Mouse (Mus musculus) kidney, embryonic 14.5 days (tissue): ENCODE results near the gene Gpr3. TPM values are rescaled to one million over a fixed set of nuclear protein-coding genes. Genes with fewer than 3 reads are reported as not detected.

Experiments used
- ATAC-seq: fragments of 200-750 bp; cut with Nextera tagmentation; 2 replicates; pipeline ENCODE4 v1.8.0; 2017; ENCODE audit warnings: moderate number of reproducible peaks, mild to moderate bottlenecking, moderate TSS enrichment, moderate library complexity; ENCODE audit not compliant: low FRiP score, low TSS enrichment
- H3K27ac ChIP-seq: fragments of 300-500 bp; sonication (generic); 2 replicates; pipeline ENCODE4 v1.5.1; 2014; ENCODE audit warnings: low read depth, mild to moderate bottlenecking, low read length, moderate library complexity, mixed read lengths
- H3K27me3 ChIP-seq: fragments of 300-500 bp; sonication (generic); 2 replicates; pipeline ENCODE4 v1.6.1; 2014; ENCODE audit warnings: mild to moderate bottlenecking, low read length; ENCODE audit not compliant: control insufficient read depth, insufficient read depth
- H3K36me3 ChIP-seq: fragments of 300-500 bp; sonication (generic); 2 replicates; pipeline ENCODE4 v1.6.1; 2014; ENCODE audit warnings: low read length, mixed read lengths; ENCODE audit not compliant: control insufficient read depth, insufficient read depth
- H3K4me1 ChIP-seq: fragments of 300-500 bp; sonication (generic); 2 replicates; pipeline ENCODE4 v1.6.1; 2014; ENCODE audit warnings: low read length, mixed read lengths; ENCODE audit not compliant: control insufficient read depth, insufficient read depth
- H3K4me2 ChIP-seq: fragments of 300-500 bp; sonication (generic); replicated peaks from 2 replicates; pipeline ENCODE4 v1.6.1; 2014; ENCODE audit warnings: low read depth, mild to moderate bottlenecking, low read length
- H3K4me3 ChIP-seq: fragments of 300-500 bp; sonication (generic); 2 replicates; pipeline ENCODE4 v1.5.1; 2014; ENCODE audit warnings: mild to moderate bottlenecking, low read length
- H3K9ac ChIP-seq: fragments of 300-500 bp; sonication (generic); 2 replicates; pipeline ENCODE4 v1.6.1; 2014; ENCODE audit warnings: low read depth, mild to moderate bottlenecking, low read length, moderate library complexity
- H3K9me3 ChIP-seq: fragments of 300-500 bp; sonication (generic); 2 replicates; pipeline ENCODE4 v1.6.1; 2016; ENCODE audit warnings: low read length; ENCODE audit not compliant: control insufficient read depth
- WGBS: fragments of 180-500 bp; shearing (Covaris S2); extraction: QIAGEN DNeasy Blood & Tissue Kit; methylation state at CpG from one replicate; pipeline ENCODE4 v1.1.7; 2014; 5-methylcytosine and 5-hydroxymethylcytosine counted together
- polyA plus RNA-seq: library from polyadenylated mRNA; unstranded; fragments of >200 nt; fragmentation: Nextera tagmentation; extraction: Ambion mirVana; gene quantifications from 2 replicates; pipeline ENCODE4 v1.2.1, GENCODE M21; 2014

Gpr3 gene
- polyA plus RNA-seq, 1 experiment from 2014 or later, result not detected

GRCm38 (mm10) chr4:133240934-133241908, 28.9 kb upstream of the Gpr3 start:
- Histone ChIP-seq H3K9me3 (no peaks in the 10 kb centered on the region), H3K27ac (peak overlapping the region; percentile 66), H3K27me3 (peaks cover 4% of the 10 kb centered on the region; the same call in 1 of the 2 replicates), H3K4me3 (peak overlapping the region; percentile 65), H3K9ac (peak overlapping the region; percentile 75), H3K4me2 (peak overlapping the region; percentile 93), H3K36me3 (no peaks in the 10 kb centered on the region), H3K4me1 (peaks cover 2% of the 10 kb centered on the region; the same call in 1 of the 2 replicates)
- WGBS, result under 1% methylated on average over 78 of the region's 78 CpGs
- peak; percentile 92 for ATAC-seq

- Histone ChIP-seq H3K4me1 (peaks cover 2% of the 10 kb centered on the region; the same call in 1 of the 2 replicates), H3K27ac (peak within 1 kb of the TSS; percentile 66), H3K36me3 (no peaks in the 10 kb centered on the region), H3K4me3 (peak within 1 kb of the TSS; percentile 65), H3K4me2 (peak within 1 kb of the TSS; percentile 93), H3K9me3 (no peaks in the 10 kb centered on the region), H3K27me3 (peaks cover 4% of the 10 kb centered on the region; the same call in 1 of the 2 replicates), H3K9ac (peak within 1 kb of the TSS; percentile 75)
- WGBS, result 4% methylated on average over 16 of the region's 16 CpGs
- ATAC-seq, result peak; percentile 25; the same call in 1 of the 2 replicates
These were observed 28.2 kb upstream of the Gpr3 start, which contains the start of gene Map3k6 for GRCm38 (mm10) chr4:133240490-133240921. TSS of gene Map3k6 (plus strand) at chr4:133240818.

GRCm38 (mm10) chr4:133237911-133238310, 25.6 kb upstream of the Gpr3 start:
- no peaks in the 10 kb centered on the region for H3K36me3 ChIP-seq

GRCm38 (mm10) chr4:133235415-133235814, 23.1 kb upstream of the Gpr3 start:
- Histone ChIP-seq H3K9me3 (no peaks in the 10 kb centered on the region), H3K9ac (no peak overlapping the region), H3K4me2 (no peak overlapping the region), H3K27ac (no peak overlapping the region), H3K36me3 (no peaks in the 10 kb centered on the region), H3K4me3 (no peak overlapping the region), H3K4me1 (no peaks in the 10 kb centered on the region), H3K27me3 (no peaks in the 10 kb centered on the region)
- no peak for ATAC-seq
- WGBS, result 80% methylated on average over 5 of the region's 5 CpGs

More at GRCm38 (mm10) chr4:133237911-133238310, 25.6 kb upstream of the Gpr3 start:
- Histone ChIP-seq H3K4me3 (no peak overlapping the region), H3K9me3 (no peaks in the 10 kb centered on the region), H3K27me3 (peaks cover 4% of the 10 kb centered on the region; the same call in 1 of the 2 replicates), H3K27ac (no peak overlapping the region), H3K4me2 (no peak overlapping the region), H3K4me1 (no peaks in the 10 kb centered on the region), H3K9ac (no peak overlapping the region)
- ATAC-seq, result no peak
- 82% methylated on average over 4 of the region's 4 CpGs for WGBS

GRCm38 (mm10) chr4:133234771-133235170, 22.4 kb upstream of the Gpr3 start:
- no peaks in the 10 kb centered on the region for H3K36me3 ChIP-seq
- ATAC-seq, result no peak
- no peak overlapping the region for H3K27ac ChIP-seq
- no peaks in the 10 kb centered on the region for H3K4me1 ChIP-seq
- no peak overlapping the region for H3K4me2 ChIP-seq
- 58% methylated on average over 5 of the region's 5 CpGs for WGBS
- no peaks in the 10 kb centered on the region for H3K27me3 ChIP-seq
- H3K9me3 ChIP-seq, result no peaks in the 10 kb centered on the region
- no peak overlapping the region for H3K9ac ChIP-seq
- H3K4me3 ChIP-seq, result no peak overlapping the region

GRCm38 (mm10) chr4:133233285-133233976, 21.1 kb upstream of the Gpr3 start:
- H3K36me3 ChIP-seq, result no peaks in the 10 kb centered on the region
- H3K4me1 ChIP-seq, result no peaks in the 10 kb centered on the region
- H3K4me2 ChIP-seq, result no peak overlapping the region
- H3K27ac ChIP-seq, result no peak overlapping the region
- no peak for ATAC-seq
- no peaks in the 10 kb centered on the region for H3K9me3 ChIP-seq
- no peak overlapping the region for H3K9ac ChIP-seq
- 38% methylated on average over 10 of the region's 10 CpGs for WGBS
- no peaks in the 10 kb centered on the region for H3K27me3 ChIP-seq
- H3K4me3 ChIP-seq, result no peak overlapping the region

- Histone ChIP-seq H3K36me3 (no peaks in the 10 kb centered on the region), H3K9me3 (no peaks in the 10 kb centered on the region), H3K4me1 (no peaks in the 10 kb centered on the region), H3K4me2 (no peak overlapping the region), H3K9ac (no peak overlapping the region), H3K4me3 (no peak overlapping the region), H3K27ac (no peak overlapping the region), H3K27me3 (no peaks in the 10 kb centered on the region)
- WGBS, result 75% methylated on average over 8 of the region's 8 CpGs
- ATAC-seq, result no peak
These were observed 17.2 kb upstream of the Gpr3 start for GRCm38 (mm10) chr4:133229582-133229981.

GRCm38 (mm10) chr4:133227636-133228035, 15.3 kb upstream of the Gpr3 start:
- no peak overlapping the region for H3K4me3 ChIP-seq
- H3K4me1 ChIP-seq, result peaks cover 4% of the 10 kb centered on the region; the same call in 1 of the 2 replicates
- H3K27me3 ChIP-seq, result no peaks in the 10 kb centered on the region
- H3K9ac ChIP-seq, result no peak overlapping the region
- H3K4me2 ChIP-seq, result no peak overlapping the region
- ATAC-seq, result no peak
- no peaks in the 10 kb centered on the region for H3K9me3 ChIP-seq
- H3K36me3 ChIP-seq, result no peaks in the 10 kb centered on the region
- H3K27ac ChIP-seq, result no peak overlapping the region
- WGBS, result 34% methylated on average over 8 of the region's 8 CpGs
